Mouse (Mus musculus): Measurements from ENCODE around the gene Myh7b.

Gene Myh7b

GRCm38 (mm10) chr2:155683137-155683536 is 72.1 kb downstream of the Myh7b start:
- DNase-seq (ENCODE audit: low read depth, low spot score) = no peak

DNA sequence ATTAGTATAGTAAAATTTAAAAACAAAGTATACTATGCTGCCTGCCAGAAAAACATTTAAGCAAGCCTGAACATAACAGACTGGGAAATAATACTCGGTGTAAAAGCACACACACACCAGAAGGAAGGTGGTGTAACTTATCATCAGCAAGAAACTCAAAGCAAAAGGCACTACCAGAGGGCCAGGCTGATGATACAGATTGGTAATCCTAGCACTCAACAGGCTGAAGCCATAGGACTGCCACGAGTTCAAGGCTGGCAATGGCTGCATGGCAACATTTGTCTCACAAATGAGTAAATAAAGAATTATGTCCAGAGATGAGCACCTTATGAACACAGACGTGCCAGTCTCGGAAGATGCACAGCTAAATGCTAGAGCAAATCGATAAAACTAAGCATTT is 72.8 kb downstream of the Myh7b start:
- no peak for DNase-seq (ENCODE audit: low read depth, low spot score)
